In the genomic region with DNA sequence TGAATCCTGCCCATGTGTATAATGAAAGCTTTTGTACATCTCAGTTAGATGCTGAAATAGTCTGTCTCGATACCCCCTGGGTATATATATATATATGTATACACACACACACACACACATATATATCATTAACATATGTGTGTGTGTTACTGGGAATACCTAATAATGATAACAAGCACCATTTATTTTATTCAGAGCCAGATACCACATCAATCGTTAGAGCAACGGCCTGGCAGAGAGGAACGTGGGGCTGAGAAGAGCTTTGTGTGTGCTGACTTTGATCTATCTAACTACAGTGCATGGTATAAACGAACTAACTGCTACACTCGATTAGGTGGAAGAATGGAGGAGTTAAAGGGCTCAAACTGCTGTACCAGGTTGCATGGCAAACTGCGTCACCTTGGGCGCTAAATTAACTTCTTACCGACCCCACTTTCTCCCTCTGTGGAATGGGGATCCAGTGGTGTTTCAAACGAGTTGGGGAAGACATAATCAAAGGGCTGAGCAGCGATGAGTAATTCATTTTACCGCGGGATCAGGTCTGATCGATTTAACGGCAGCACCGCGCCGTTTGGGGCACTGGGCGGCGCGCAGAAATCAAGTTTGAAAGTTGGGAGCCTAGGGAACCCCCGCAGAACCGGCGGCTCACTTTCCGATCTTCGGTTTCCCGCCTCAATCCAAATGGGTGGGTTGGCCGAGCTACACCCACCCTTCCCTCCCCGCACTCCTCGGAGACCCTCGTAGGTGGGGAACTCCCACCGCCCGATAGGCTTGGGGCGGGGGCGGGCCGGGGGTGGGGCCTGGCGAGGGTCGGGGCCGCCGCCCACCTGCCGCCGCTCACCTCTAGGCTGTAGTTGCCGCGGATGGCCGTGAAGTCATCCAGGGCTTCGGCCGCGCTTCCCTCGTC, we compare ENCODE assay signal across 8 mouse cellular contexts. TPM values are rescaled to one million over a fixed set of nuclear protein-coding genes. Genes with fewer than 3 reads are reported as not detected.
DNase-seq lines count a peak whose midpoint lies in the region; ATAC-seq and TF ChIP-seq lines count a peak whose summit lies in the region.

No protein-coding gene starts in this region.

- 1% methylated on average over 46 of the region's 49 CpGs for WGBS in kidney, embryonic 15.5 days
- 1% methylated on average over 46 of the region's 49 CpGs for WGBS in lung, adult 2 months

- TF ChIP-seq CTCF in brain, embryonic 14.5 days (IDR thresholded peaks at IDR 0.05; ENCODE audit: borderline replicate concordance, extremely low read depth, insufficient read depth, insufficient read length) = no peak
- no peak for TF ChIP-seq CTCF in lung, adult 2 months (IDR thresholded peaks at IDR 0.05; ENCODE audit: insufficient read depth, low read length)

- peaks cover 3% of the 10 kb centered on the region; the same call in 1 of the 2 replicates for H3K9me3 ChIP-seq in kidney, embryonic 15.5 days (replicated peaks)

- H3K4me2 ChIP-seq in kidney, embryonic 15.5 days = peak overlapping the region; percentile 87

- ATAC-seq in kidney, embryonic 15.5 days (replicated peaks; ENCODE audit: low FRiP score) = peak; percentile 90
- ATAC-seq in monocyte, adult 5-6 weeks (replicated peaks; ENCODE audit: insufficient number of reproducible peaks, low FRiP score, low TSS enrichment, poor library complexity, severe bottlenecking) = no peak

- peak overlapping the region; percentile 77 for H3K4me3 ChIP-seq in kidney, embryonic 15.5 days (replicated peaks)
- H3K4me3 ChIP-seq in lung, adult 2 months (replicated peaks; ENCODE audit: extremely low read depth, low read depth, low read length) = peak overlapping the region; percentile 82

- peaks cover 10% of the 10 kb centered on the region for H3K36me3 ChIP-seq in kidney, embryonic 15.5 days

- DNase-seq in urinary bladder, adult 2 months (ENCODE audit: low spot score) = peak; percentile 30
- DNase-seq in urinary bladder, postnatal 4 days (ENCODE audit: low spot score in 2 of 2) = no peak
- peak; percentile 84 for DNase-seq in brain, embryonic 14.5 days (ENCODE audit: low read depth)
- DNase-seq in heart, adult 8-10 months (ENCODE audit: low spot score) = peak; percentile 6
- DNase-seq in lung, adult 2 months = peak; percentile 47
- DNase-seq in ovary, postnatal 14 days (ENCODE audit: low spot score) = peak; percentile 6

- peaks cover 17% of the 10 kb centered on the region for H3K4me1 ChIP-seq in kidney, embryonic 15.5 days
- H3K4me1 ChIP-seq in lung, adult 2 months (ENCODE audit: control insufficient read depth, insufficient read depth, low read length) = peaks cover 8% of the 10 kb centered on the region

- peak overlapping the region; percentile 91 for H3K9ac ChIP-seq in kidney, embryonic 15.5 days

- H3K27me3 ChIP-seq in kidney, embryonic 15.5 days = no peaks in the 10 kb centered on the region

- peak overlapping the region; percentile 97 for H3K27ac ChIP-seq in kidney, embryonic 15.5 days

- TF ChIP-seq POLR2A in brain, embryonic 14.5 days (IDR thresholded peaks at IDR 0.05; ENCODE audit: borderline replicate concordance, extremely low read depth, insufficient read depth, insufficient read length, poor library complexity, severe bottlenecking) = no peak
- TF ChIP-seq POLR2A in lung, adult 2 months (IDR thresholded peaks at IDR 0.05; ENCODE audit: borderline replicate concordance, extremely low read depth, low read depth, low read length) = no peak

RNA-seq across cellular contexts. Expression of a gene that starts 0.6 kb away (rescaled TPM):
- polyA plus RNA-seq in urinary bladder, adult 2 months (2012; rRNA removed) = 6.3 and 7.0 TPM in 2 replicates
- 12.9 and 15.4 TPM in 2 replicates for polyA plus RNA-seq in brain, embryonic 14.5 days (2012; rRNA removed)
- total RNA-seq in heart, adult 8-10 months (2022) = 1 to 10 TPM; 1.2 to 1.9 (median 1.3) TPM
- polyA plus RNA-seq in kidney, embryonic 15.5 days (2015; fragmentation: Nextera tagmentation; extraction: Ambion mirVana) = 26.8 and 26.9 TPM in 2 replicates
- 4.3 TPM in 2 replicates for polyA plus RNA-seq in lung, adult 2 months (2012; rRNA removed)
- total RNA-seq in monocyte, adult 5-6 weeks (2017) = 30.9 to 49.8 TPM (median 34.4 TPM) in 3 replicates

Comparison
In these comparisons a context has a peak if more than half of its experiments do, and no peak if none do; other contexts are left out.
1. DNase-seq: peak in urinary bladder, adult 2 months (single experiment), brain, embryonic 14.5 days (single experiment), heart, adult 8-10 months (single experiment), lung, adult 2 months (single experiment) and ovary, postnatal 14 days (single experiment); none in urinary bladder, postnatal 4 days (0 of 2).